Mouse (Mus musculus): Measurements from ENCODE around the gene Gm11127. TPM values are rescaled to one million over a fixed set of nuclear protein-coding genes. Genes with fewer than 3 reads are reported as not detected.
A peak's percentile ranks its signal among the peaks of the same experiment; 100 is the strongest.

Gm11127 gene
- polyA plus RNA-seq, 1 experiment: not detected

DNA sequence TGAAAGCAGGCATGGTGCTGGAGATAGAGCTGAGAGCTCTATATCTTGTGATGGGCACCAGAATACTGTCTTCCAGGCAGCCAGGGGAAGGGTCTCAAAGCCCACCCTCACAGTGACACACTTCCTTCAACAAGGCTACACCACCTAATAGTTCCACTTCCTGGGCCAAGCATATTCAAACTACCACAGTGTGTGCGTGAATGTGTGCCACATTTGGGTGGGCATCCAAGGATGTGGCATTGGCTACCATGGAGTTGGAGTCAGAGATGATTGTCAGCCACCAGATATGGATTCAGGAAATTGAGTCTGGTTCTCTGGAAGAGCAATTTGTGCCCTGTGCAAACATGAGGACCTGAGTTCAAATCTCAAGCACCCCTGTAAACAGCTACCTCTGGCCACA is 36.9 kb downstream of the Gm11127 start:
- Histone ChIP-seq H3K9me3 (ENCODE audit: control insufficient read depth, low read length) (no peaks in the 10 kb centered on the region; the same call in 1 of the 2 replicates), H3K4me1 (ENCODE audit: control insufficient read depth) (peaks cover 82% of the 10 kb centered on the region), H3K4me3 (replicated peaks) (peak overlapping the region; percentile 80), H3K36me3 (ENCODE audit: control insufficient read depth) (peaks cover 45% of the 10 kb centered on the region), H3K27me3 (ENCODE audit: control insufficient read depth) (no peaks in the 10 kb centered on the region)
- TF ChIP-seq TAL1 (IDR thresholded peaks at IDR 0.05; ENCODE audit: low read length) (no peak), GATA1 (IDR thresholded peaks at IDR 0.05; ENCODE audit: low read length) (no peak)

DNA sequence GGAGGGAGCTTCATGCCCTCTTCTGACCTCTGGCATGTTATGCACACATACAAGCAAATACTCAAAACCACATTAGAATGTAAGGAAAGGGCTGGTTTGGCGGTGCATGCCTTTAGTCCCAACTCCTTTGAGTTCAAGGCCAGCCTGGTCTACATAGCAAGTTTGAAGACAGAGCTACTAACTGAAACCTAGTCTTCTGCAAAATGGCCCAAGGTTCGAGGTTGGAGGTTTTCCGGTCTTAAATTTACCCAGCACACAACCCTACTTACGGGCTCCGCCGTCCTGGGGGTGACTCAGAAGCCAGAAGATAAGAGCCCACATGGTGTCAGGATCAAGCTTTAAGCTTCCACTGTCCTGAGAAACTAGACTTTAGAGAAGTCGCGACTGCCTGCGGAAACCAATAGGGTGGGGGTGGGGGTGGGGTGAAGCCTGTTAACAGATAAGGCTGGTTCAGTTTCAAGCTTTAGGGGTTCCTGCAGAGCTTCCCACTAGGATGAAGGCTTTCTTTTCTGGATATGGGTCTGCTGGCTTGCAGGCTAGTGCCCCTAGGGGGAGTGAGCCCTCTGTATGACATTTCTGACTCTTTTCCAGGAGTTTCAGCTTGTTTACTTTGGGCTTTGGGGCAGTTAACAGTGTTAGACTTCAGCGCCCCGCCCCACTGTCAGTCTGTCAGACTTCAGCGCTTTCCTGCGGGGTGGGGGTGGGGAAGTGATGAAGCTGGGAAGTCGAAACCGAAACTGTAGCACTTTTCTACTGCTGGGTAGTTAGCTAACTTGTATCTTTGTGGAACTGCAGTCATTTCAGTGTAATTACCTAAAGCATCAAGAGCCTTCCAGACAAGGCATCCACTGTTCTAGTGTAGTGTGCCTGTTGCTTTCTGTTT is 37.7 kb downstream of the Gm11127 start, which contains the start of gene H2-T24:
TSS of gene H2-T24 (minus strand) at position 370 of the 883 bp plus-strand sequence.
- no peak for TF ChIP-seq TAL1 (IDR thresholded peaks at IDR 0.05; ENCODE audit: low read length)
- TF ChIP-seq GATA1 (IDR thresholded peaks at IDR 0.05; ENCODE audit: low read length): no peak
- H3K9me3 ChIP-seq (ENCODE audit: control insufficient read depth, low read length): no peaks in the 10 kb centered on the region
- peaks cover 87% of the 10 kb centered on the region for H3K4me1 ChIP-seq (ENCODE audit: control insufficient read depth)
- H3K36me3 ChIP-seq (ENCODE audit: control insufficient read depth): peaks cover 50% of the 10 kb centered on the region
- H3K4me3 ChIP-seq (replicated peaks): peak within 1 kb of the TSS; percentile 80
- no peaks in the 10 kb centered on the region for H3K27me3 ChIP-seq (ENCODE audit: control insufficient read depth)

DNA sequence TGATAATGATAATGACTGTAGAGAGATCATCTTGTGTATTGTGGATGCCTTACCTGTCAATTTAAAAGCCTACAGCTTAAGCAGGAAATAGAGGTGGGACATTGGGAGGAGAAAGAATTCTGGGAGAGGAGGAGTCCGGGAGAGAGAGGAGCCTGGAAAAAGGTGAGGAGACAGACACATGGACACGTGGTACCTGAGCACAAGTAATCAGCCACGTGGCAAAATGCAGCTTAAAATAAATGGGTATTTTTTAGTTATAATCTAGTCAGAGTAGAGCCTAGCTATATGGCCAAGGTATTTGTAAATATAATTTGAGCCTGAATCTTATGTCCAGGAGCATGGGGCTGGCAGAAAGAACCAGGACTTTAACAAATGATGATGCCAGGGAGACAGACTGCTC is 38.7 kb downstream of the Gm11127 start:
- Histone ChIP-seq H3K4me1 (ENCODE audit: control insufficient read depth) (peaks cover 87% of the 10 kb centered on the region), H3K27me3 (ENCODE audit: control insufficient read depth) (no peaks in the 10 kb centered on the region), H3K4me3 (replicated peaks) (peak overlapping the region; percentile 80), H3K9me3 (ENCODE audit: control insufficient read depth, low read length) (no peaks in the 10 kb centered on the region), H3K36me3 (ENCODE audit: control insufficient read depth) (peaks cover 53% of the 10 kb centered on the region)
- TF ChIP-seq TAL1 (IDR thresholded peaks at IDR 0.05; ENCODE audit: low read length) (no peak), GATA1 (IDR thresholded peaks at IDR 0.05; ENCODE audit: low read length) (no peak)

DNA sequence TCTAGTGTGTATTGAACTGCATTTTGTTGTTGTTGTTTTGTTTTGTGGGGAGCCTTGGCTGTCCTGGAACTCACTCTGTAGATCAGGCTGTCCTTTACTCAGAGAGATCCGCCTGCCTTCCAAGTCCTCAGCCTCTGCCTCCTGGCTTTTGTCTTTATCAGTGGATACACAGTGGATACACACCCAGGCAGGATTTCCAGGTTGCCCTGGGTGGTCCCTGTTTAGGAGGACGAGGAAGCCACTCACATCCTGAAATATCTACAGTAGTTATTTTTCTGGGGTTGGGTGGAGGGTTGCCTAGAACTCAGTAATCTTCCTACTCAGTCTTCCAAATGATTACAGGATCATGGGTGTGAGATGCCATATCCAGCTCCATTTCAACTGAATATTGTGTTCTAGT is 39.2 kb downstream of the Gm11127 start:
- peaks cover 55% of the 10 kb centered on the region for H3K36me3 ChIP-seq (ENCODE audit: control insufficient read depth)
- peaks cover 87% of the 10 kb centered on the region for H3K4me1 ChIP-seq (ENCODE audit: control insufficient read depth)
- peak overlapping the region; percentile 80 for H3K4me3 ChIP-seq (replicated peaks)
- H3K9me3 ChIP-seq (ENCODE audit: control insufficient read depth, low read length): no peaks in the 10 kb centered on the region
- H3K27me3 ChIP-seq (ENCODE audit: control insufficient read depth): no peaks in the 10 kb centered on the region
- TF ChIP-seq TAL1 (IDR thresholded peaks at IDR 0.05; ENCODE audit: low read length): no peak
- TF ChIP-seq GATA1 (IDR thresholded peaks at IDR 0.05; ENCODE audit: low read length): no peak

DNA sequence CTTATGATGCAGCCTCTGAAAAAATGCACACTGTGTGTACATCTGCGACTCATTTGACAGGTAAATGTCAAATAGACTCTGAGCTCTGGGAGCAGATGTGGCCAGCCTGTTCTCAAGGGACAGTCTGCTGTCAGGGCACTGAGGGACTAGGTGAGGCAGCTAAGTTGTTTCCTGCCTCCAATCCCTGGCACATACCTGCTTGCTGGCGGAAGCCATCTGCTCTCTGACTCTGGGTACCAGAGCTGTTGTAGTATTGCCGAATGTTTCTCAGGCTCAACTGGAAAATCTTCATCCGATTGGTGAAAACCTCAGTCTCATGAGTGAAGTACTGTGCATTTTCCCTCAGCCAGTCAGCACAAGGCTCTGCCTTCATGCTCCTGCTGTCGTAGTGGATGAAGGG is 41.1 kb downstream of the Gm11127 start:
- Histone ChIP-seq H3K4me3 (replicated peaks) (peak overlapping the region; percentile 59), H3K9me3 (ENCODE audit: control insufficient read depth, low read length) (no peaks in the 10 kb centered on the region), H3K4me1 (ENCODE audit: control insufficient read depth) (peaks cover 69% of the 10 kb centered on the region), H3K36me3 (ENCODE audit: control insufficient read depth) (peaks cover 50% of the 10 kb centered on the region), H3K27me3 (ENCODE audit: control insufficient read depth) (no peaks in the 10 kb centered on the region)
- no peak for TF ChIP-seq GATA1 (IDR thresholded peaks at IDR 0.05; ENCODE audit: low read length)
- TF ChIP-seq TAL1 (IDR thresholded peaks at IDR 0.05; ENCODE audit: low read length): no peak

DNA sequence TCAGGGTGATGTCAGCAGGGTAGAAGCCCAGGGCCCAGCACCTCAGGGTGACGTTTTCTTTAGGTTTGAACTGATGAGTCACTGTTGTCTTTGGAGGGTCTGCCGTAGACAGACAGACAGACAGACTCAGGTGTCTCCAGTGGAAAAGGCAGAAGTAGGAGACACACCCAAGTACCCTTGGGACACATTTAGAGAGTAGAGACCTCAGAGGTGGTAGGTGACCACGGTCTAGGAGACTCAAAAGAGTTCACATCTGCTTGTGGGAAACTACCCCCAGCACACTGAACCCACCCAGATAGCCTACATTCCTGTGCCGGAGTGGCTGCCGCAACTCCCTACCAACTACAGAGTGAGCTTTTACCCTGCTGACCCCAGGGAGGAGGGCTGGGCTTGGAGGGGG is 43.2 kb downstream of the Gm11127 start:
- peaks cover 52% of the 10 kb centered on the region for H3K4me1 ChIP-seq (ENCODE audit: control insufficient read depth)
- TF ChIP-seq TAL1 (IDR thresholded peaks at IDR 0.05; ENCODE audit: low read length) (no peak), GATA1 (IDR thresholded peaks at IDR 0.05; ENCODE audit: low read length) (no peak)
- H3K4me3 ChIP-seq (replicated peaks): no peak overlapping the region
- H3K27me3 ChIP-seq (ENCODE audit: control insufficient read depth): no peaks in the 10 kb centered on the region
- peaks cover 44% of the 10 kb centered on the region for H3K36me3 ChIP-seq (ENCODE audit: control insufficient read depth)
- H3K9me3 ChIP-seq (ENCODE audit: control insufficient read depth, low read length): no peaks in the 10 kb centered on the region

Other genes with a start within 250 kb of the Gm11127 start
- gene Ier3, start 236.7 kb downstream of the Gm11127 start, polyA plus RNA-seq (2012): 14.0 and 14.8 TPM in 2 replicates
- gene Flot1, start 235.1 kb downstream of the Gm11127 start, polyA plus RNA-seq (2012): 8.2 and 11.6 TPM in 2 replicates
- 56.9 and 99.3 TPM in 2 replicates for gene Tubb5, start 220.1 kb downstream of the Gm11127 start, polyA plus RNA-seq (2012)
- 0.91 and 1.1 TPM in 2 replicates for gene Mdc1, start 216.9 kb downstream of the Gm11127 start, polyA plus RNA-seq (2012)
- gene Nrm, start 197.1 kb downstream of the Gm11127 start, polyA plus RNA-seq (2012): 1.7 and 2.8 TPM in 2 replicates
- gene Ppp1r18, start 192.8 kb downstream of the Gm11127 start, polyA plus RNA-seq (2012): 0.31 and 0.37 TPM in 2 replicates
- 5.0 and 5.2 TPM in 2 replicates for gene Dhx16, start 178.6 kb downstream of the Gm11127 start, polyA plus RNA-seq (2012)
- gene 2310061I04Rik, start 160.9 kb downstream of the Gm11127 start, polyA plus RNA-seq (2012): 6.9 and 7.1 TPM in 2 replicates
- 1.1 and 1.6 TPM in 2 replicates for gene Atat1, start 148.3 kb downstream of the Gm11127 start, polyA plus RNA-seq (2012)
- gene Mrps18b, start 142.0 kb downstream of the Gm11127 start, polyA plus RNA-seq (2012): 0.45 and 0.85 TPM in 2 replicates
- 5.4 and 6.3 TPM in 2 replicates for gene Ppp1r10, start 141.9 kb downstream of the Gm11127 start, polyA plus RNA-seq (2012)
- 14.0 and 24.6 TPM in 2 replicates for gene Abcf1, start 88.6 kb downstream of the Gm11127 start, polyA plus RNA-seq (2012)
- 1.5 and 1.9 TPM in 2 replicates for gene Gnl1, start 78.5 kb downstream of the Gm11127 start, polyA plus RNA-seq (2012)
- 0.18 and 0.30 TPM in 2 replicates for gene Prr3, start 78.1 kb downstream of the Gm11127 start, polyA plus RNA-seq (2012)
- 0.91 and 0.98 TPM in 2 replicates for gene H2-T24, start 37.8 kb downstream of the Gm11127 start, polyA plus RNA-seq (2012)
- gene H2-T23, start 25.5 kb downstream of the Gm11127 start, polyA plus RNA-seq (2012): 3.7 and 5.0 TPM in 2 replicates
- gene H2-T22, start 15.6 kb downstream of the Gm11127 start, polyA plus RNA-seq (2012): 0.12 and 0.14 TPM in 2 replicates
- gene Gm6034, start 15.4 kb downstream of the Gm11127 start, polyA plus RNA-seq (2012): not detected in 2 replicates
- gene Gm19684, start 63.3 kb upstream of the Gm11127 start, polyA plus RNA-seq (2012): not detected in 2 replicates
- 0.08 TPM in 1 of 2 replicates, not detected in the other for gene Gm7030, start 71.1 kb upstream of the Gm11127 start, polyA plus RNA-seq (2012)
- not detected in 2 replicates for gene Gm8909, start 110.2 kb upstream of the Gm11127 start, polyA plus RNA-seq (2012)
- gene H2-T3, start 131.9 kb upstream of the Gm11127 start, polyA plus RNA-seq (2012): not detected in 2 replicates
- 13.4 and 19.7 TPM in 2 replicates for gene Rpp21, start 199.7 kb upstream of the Gm11127 start, polyA plus RNA-seq (2012)
- 0.67 and 0.87 TPM in 2 replicates for gene Trim39, start 213.9 kb upstream of the Gm11127 start, polyA plus RNA-seq (2012)
- gene H2-M10.2, start 228.1 kb upstream of the Gm11127 start, polyA plus RNA-seq (2012): not detected in 2 replicates

Measured in erythroblast, embryonic 14.5 days (primary cell).